Mouse (Mus musculus) stomach, postnatal 0 days (tissue): Measurements from ENCODE around the gene Gsg1l. TPM values are rescaled to one million over a fixed set of nuclear protein-coding genes. Genes with fewer than 3 reads are reported as not detected.

Experiments used
- ATAC-seq: fragments of 200-750 bp; cut with Nextera tagmentation; 2 replicates; pipeline ENCODE4 v1.8.0; 2017; ENCODE audit not compliant: low FRiP score, low TSS enrichment
- DNase-seq: peaks from one replicate; pipeline ENCODE4 v3.0.0-alpha.2; 2016; ENCODE audit warnings: low spot score
- H3K27ac ChIP-seq: fragments of 300-500 bp; sonication (generic); replicated peaks from 2 replicates; pipeline ENCODE4 v1.5.1; 2014; ENCODE audit warnings: mild to moderate bottlenecking, control low read depth
- H3K27me3 ChIP-seq: fragments of 300-500 bp; sonication (generic); 2 replicates; pipeline ENCODE4 v1.6.1; 2014; ENCODE audit warnings: low read length; ENCODE audit not compliant: control insufficient read depth, insufficient read depth
- H3K36me3 ChIP-seq: fragments of 300-500 bp; sonication (generic); 2 replicates; pipeline ENCODE4 v1.6.1; 2014; ENCODE audit warnings: low read length, mixed read lengths; ENCODE audit not compliant: control insufficient read depth, insufficient read depth
- H3K4me1 ChIP-seq: fragments of 300-500 bp; sonication (generic); replicated peaks from 2 replicates; pipeline ENCODE4 v1.6.1; 2014; ENCODE audit warnings: antibody characterized with exemption; ENCODE audit not compliant: control insufficient read depth, insufficient read depth
- H3K4me2 ChIP-seq: fragments of 300-500 bp; sonication (generic); replicated peaks from 2 replicates; pipeline ENCODE4 v1.6.1; 2014; ENCODE audit warnings: low read depth, mild to moderate bottlenecking, control low read depth, moderate library complexity
- H3K4me3 ChIP-seq: fragments of 300-500 bp; sonication (generic); 2 replicates; pipeline ENCODE4 v1.5.1; 2014; ENCODE audit warnings: low read depth, low read length, control low read depth
- H3K9ac ChIP-seq: fragments of 300-500 bp; sonication (generic); 2 replicates; pipeline ENCODE4 v1.6.1; 2014; ENCODE audit warnings: mild to moderate bottlenecking, low read length, control low read depth, mixed read lengths
- H3K9me3 ChIP-seq: fragments of 300-500 bp; sonication (generic); 2 replicates; pipeline ENCODE4 v1.6.1; 2016; ENCODE audit warnings: low read length; ENCODE audit not compliant: control insufficient read depth
- CTCF ChIP-seq: IDR thresholded peaks from 2 replicates; pipeline ENCODE4 v1.5.1; 2016; ENCODE audit warnings: antibody characterized with exemption, low read depth, mild to moderate bottlenecking, moderate library complexity
- EP300 ChIP-seq: optimal IDR thresholded peaks from 2 replicates; pipeline ENCODE3; 2016; ENCODE audit warnings: antibody characterized with exemption
- WGBS: fragments of 180-500 bp; shearing (Covaris S2); extraction: QIAGEN DNeasy Blood & Tissue Kit; methylation state at CpG from one replicate; pipeline ENCODE4 v1.1.7; 2014; 5-methylcytosine and 5-hydroxymethylcytosine counted together
- polyA plus RNA-seq: library from polyadenylated mRNA; unstranded; fragments of >200 nt; fragmentation: Nextera tagmentation; extraction: Ambion mirVana; gene quantifications from 2 replicates; pipeline ENCODE4 v1.2.1, GENCODE M21; 2015

Gene Gsg1l
- polyA plus RNA-seq, 1 experiment from 2014 or later = 0.67 TPM

DNA sequence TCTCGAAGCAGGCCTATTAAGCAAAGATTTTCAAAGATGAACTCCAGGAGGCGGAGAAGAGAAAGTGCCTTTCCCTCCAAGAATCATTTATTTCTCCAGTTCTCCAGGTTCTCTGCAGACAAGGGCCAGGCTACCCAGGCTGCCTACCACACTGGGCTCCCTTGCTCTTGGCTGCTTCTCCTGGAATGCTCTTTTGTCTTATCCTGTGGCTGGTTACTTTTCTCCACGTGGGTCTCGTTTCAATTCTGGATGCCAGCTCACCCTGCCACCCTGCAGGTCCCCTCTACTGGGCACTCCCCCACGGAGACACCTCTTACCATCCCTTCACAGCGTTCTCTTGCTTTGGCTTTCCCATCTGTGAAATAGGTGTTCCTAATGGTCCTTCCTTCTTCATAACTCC is 109.4 kb downstream of the Gsg1l start:
- Histone ChIP-seq H3K4me2 (no peak overlapping the region), H3K4me3 (no peak overlapping the region), H3K27ac (peak overlapping the region; percentile 10; the same call in 1 of the 2 replicates), H3K9me3 (no peaks in the 10 kb centered on the region), H3K4me1 (no peaks in the 10 kb centered on the region), H3K9ac (no peak overlapping the region), H3K27me3 (no peaks in the 10 kb centered on the region), H3K36me3 (no peaks in the 10 kb centered on the region)
- DNase-seq (no peak), ATAC-seq (no peak; the same call in 1 of the 2 replicates)
- TF ChIP-seq CTCF = no peak
- TF ChIP-seq EP300 = no peak
- WGBS = 47% methylated on average over 6 of the region's 6 CpGs

GRCm38 (mm10) chr7:125972174-125972672 is 110.0 kb downstream of the Gsg1l start:
- no peaks in the 10 kb centered on the region for H3K27me3 ChIP-seq
- no peak overlapping the region for H3K9ac ChIP-seq
- no peaks in the 10 kb centered on the region for H3K4me1 ChIP-seq
- ATAC-seq (no peak), DNase-seq (no peak)
- H3K4me3 ChIP-seq = no peak overlapping the region
- no peak overlapping the region for H3K27ac ChIP-seq
- no peak for TF ChIP-seq EP300
- no peak for TF ChIP-seq CTCF
- H3K4me2 ChIP-seq = no peak overlapping the region
- H3K9me3 ChIP-seq = no peaks in the 10 kb centered on the region
- no peaks in the 10 kb centered on the region for H3K36me3 ChIP-seq
- 49% methylated on average over 7 of the region's 7 CpGs for WGBS

- TF ChIP-seq CTCF = no peak
- no peak for TF ChIP-seq EP300
- H3K27me3 ChIP-seq = no peaks in the 10 kb centered on the region
- ATAC-seq (no peak), DNase-seq (no peak)
- no peaks in the 10 kb centered on the region for H3K36me3 ChIP-seq
- no peak overlapping the region for H3K27ac ChIP-seq
- H3K9me3 ChIP-seq = no peaks in the 10 kb centered on the region
- WGBS = 75% methylated on average over 3 of the region's 3 CpGs
- no peaks in the 10 kb centered on the region for H3K4me1 ChIP-seq
- H3K4me3 ChIP-seq = no peak overlapping the region
- no peak overlapping the region for H3K4me2 ChIP-seq
- H3K9ac ChIP-seq = no peak overlapping the region
Observed at GRCm38 (mm10) chr7:125969076-125969475, 113.1 kb downstream of the Gsg1l start.

DNA sequence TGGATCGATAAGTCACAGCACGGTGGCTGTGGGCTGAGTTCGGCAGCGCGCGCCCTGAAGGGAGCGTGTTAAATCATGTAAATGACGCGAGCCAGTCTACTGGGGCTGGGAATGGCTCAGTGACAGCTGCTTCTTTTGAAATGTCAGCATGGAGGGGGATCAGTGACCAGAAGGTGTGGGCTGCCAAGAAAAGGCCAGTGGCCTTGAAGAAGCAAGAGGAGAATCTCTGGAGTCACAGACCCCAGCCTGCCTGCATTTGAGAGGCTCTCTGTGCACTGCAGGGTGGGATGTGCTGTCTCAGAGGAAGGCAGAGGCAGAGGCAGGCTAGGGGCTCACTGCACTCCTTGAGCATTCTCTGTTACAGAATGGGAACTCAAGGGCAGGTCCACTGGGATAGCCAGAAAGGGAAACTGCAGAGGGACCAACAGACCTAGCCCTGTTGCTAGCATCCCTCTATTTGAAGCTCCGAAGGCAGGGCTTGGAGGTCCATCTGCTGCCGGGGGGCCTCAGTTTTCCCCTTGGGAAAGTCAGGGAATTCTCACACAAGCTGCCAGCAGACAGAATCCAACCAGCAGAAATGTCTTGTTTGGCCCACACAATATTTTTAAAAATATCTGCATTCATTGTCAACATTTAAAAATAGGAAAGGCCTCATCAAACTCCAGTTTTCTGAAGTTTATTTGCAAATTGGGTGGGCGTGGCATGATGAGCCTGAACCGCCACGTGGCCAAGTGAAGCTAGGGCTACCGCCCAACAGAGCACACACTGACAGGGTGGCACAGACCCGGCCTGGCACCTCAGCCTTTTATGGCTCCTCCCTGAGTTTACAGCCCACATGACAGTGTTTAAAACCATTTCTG is 115.6 kb downstream of the Gsg1l start:
- no peak overlapping the region for H3K4me3 ChIP-seq
- no peak for ATAC-seq
- H3K36me3 ChIP-seq = no peaks in the 10 kb centered on the region
- H3K4me1 ChIP-seq = no peaks in the 10 kb centered on the region
- no peaks in the 10 kb centered on the region for H3K27me3 ChIP-seq
- H3K4me2 ChIP-seq = no peak overlapping the region
- no peak for DNase-seq
- TF ChIP-seq CTCF (no peak), EP300 (no peak)
- no peaks in the 10 kb centered on the region for H3K9me3 ChIP-seq
- no peak overlapping the region for H3K27ac ChIP-seq
- no peak overlapping the region for H3K9ac ChIP-seq
- WGBS = 44% methylated on average over 16 of the region's 16 CpGs

DNA sequence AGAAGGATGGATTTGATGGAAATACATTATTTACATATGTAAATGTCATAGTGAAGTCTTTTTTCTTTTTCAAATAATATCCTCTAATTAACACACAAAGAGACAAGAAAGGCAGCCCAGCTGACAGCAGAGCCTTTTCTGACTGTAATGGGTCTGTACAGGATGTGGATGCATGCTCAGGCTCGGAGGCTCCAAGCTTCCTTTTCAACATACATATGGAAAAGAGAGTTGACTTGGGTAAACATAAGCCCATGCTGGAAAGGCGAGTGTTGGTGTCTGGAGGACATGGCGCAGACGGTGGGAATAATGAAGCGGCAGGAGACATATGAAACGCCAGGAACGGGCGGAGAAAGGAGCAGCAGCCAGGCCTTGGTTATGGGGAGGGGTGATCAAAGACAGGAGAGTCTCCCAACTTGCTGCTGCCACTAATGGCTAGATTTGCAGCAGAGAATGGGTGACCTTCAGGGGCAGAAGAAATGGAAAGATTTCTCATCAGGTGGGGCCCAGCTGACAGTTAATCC is 118.1 kb downstream of the Gsg1l start:
- Histone ChIP-seq H3K4me2 (no peak overlapping the region), H3K4me3 (no peak overlapping the region), H3K27me3 (no peaks in the 10 kb centered on the region), H3K27ac (no peak overlapping the region), H3K9ac (no peak overlapping the region), H3K9me3 (no peaks in the 10 kb centered on the region), H3K4me1 (no peaks in the 10 kb centered on the region), H3K36me3 (no peaks in the 10 kb centered on the region)
- TF ChIP-seq CTCF (no peak), EP300 (no peak)
- DNase-seq (no peak), ATAC-seq (no peak)
- WGBS = 59% methylated on average over 8 of the region's 8 CpGs
